Mouse (Mus musculus) hindbrain, embryonic 16.5 days (tissue): ENCODE measurements at regions not wholly inside any gene's neighbourhood (a gene's known extent, or its start where the extent isn't known, plus 50 kb on each side); places are given as distances from the start of the nearest gene placed in this dataset.

Experiments
- ATAC-seq: fragments of 200-750 bp; cut with Nextera tagmentation; 2 replicates; pipeline ENCODE4 v1.8.0; 2017; ENCODE audit warnings: moderate TSS enrichment, moderate library complexity
- H3K27ac ChIP-seq: fragments of 300-500 bp; sonication (generic); 2 replicates; pipeline ENCODE4 v1.5.1; 2014; ENCODE audit warnings: low read depth, mild to moderate bottlenecking, control low read depth, low read length, moderate library complexity
- H3K27me3 ChIP-seq: fragments of 300-500 bp; sonication (generic); replicated peaks from 2 replicates; pipeline ENCODE4 v1.6.1; 2014; ENCODE audit warnings: low read length; ENCODE audit not compliant: control insufficient read depth, insufficient read depth
- H3K36me3 ChIP-seq: fragments of 300-500 bp; sonication (generic); 2 replicates; pipeline ENCODE4 v1.6.1; 2014; ENCODE audit warnings: mild to moderate bottlenecking, low read length, moderate library complexity, mixed read lengths; ENCODE audit not compliant: control insufficient read depth, insufficient read depth
- H3K4me1 ChIP-seq: fragments of 300-500 bp; sonication (generic); 2 replicates; pipeline ENCODE4 v1.6.1; 2014; ENCODE audit warnings: low read depth, low read length; ENCODE audit not compliant: control insufficient read depth, insufficient read depth
- H3K4me2 ChIP-seq: fragments of 300-500 bp; sonication (generic); 2 replicates; pipeline ENCODE4 v1.6.1; 2014; ENCODE audit warnings: mild to moderate bottlenecking, low read length, control low read depth, moderate library complexity
- H3K4me3 ChIP-seq: fragments of 300-500 bp; sonication (generic); 2 replicates; pipeline ENCODE4 v1.5.1; 2014; ENCODE audit warnings: mild to moderate bottlenecking, low read length, control low read depth, moderate library complexity
- H3K9ac ChIP-seq: fragments of 300-500 bp; sonication (generic); 2 replicates; pipeline ENCODE4 v1.6.1; 2014; ENCODE audit warnings: low read depth, mild to moderate bottlenecking, control low read depth, low read length, moderate library complexity
- H3K9me3 ChIP-seq: fragments of 300-500 bp; sonication (generic); 2 replicates; pipeline ENCODE4 v1.6.1; 2014; ENCODE audit warnings: mild to moderate bottlenecking, low read length, moderate library complexity; ENCODE audit not compliant: control insufficient read depth
- WGBS: fragments of 180-500 bp; shearing (Covaris S2); extraction: QIAGEN DNeasy Blood & Tissue Kit; methylation state at CpG from one replicate; pipeline ENCODE4 v1.1.7; 2014; 5-methylcytosine and 5-hydroxymethylcytosine counted together

GRCm38 (mm10) chr13:46139251-46139650 is 134.3 kb upstream of the Stmnd1 start:
- no peak overlapping the region for H3K9ac ChIP-seq
- no peak overlapping the region for H3K27ac ChIP-seq
- H3K4me2 ChIP-seq = no peak overlapping the region
- no peaks in the 10 kb centered on the region for H3K27me3 ChIP-seq
- 78% methylated on average over 5 of the region's 5 CpGs for WGBS
- ATAC-seq = no peak
- no peaks in the 10 kb centered on the region for H3K9me3 ChIP-seq
- no peak overlapping the region for H3K4me3 ChIP-seq
- no peaks in the 10 kb centered on the region for H3K36me3 ChIP-seq
- no peaks in the 10 kb centered on the region for H3K4me1 ChIP-seq

GRCm38 (mm10) chr13:46135411-46135810 is 138.1 kb upstream of the Stmnd1 start:
- no peak for ATAC-seq
- 78% methylated on average over 8 of the region's 8 CpGs for WGBS
- H3K4me1 ChIP-seq = no peaks in the 10 kb centered on the region

GRCm38 (mm10) chr13:46129236-46129855 is 144.2 kb upstream of the Stmnd1 start:
- Histone ChIP-seq H3K4me3 (no peak overlapping the region), H3K9ac (no peak overlapping the region), H3K36me3 (no peaks in the 10 kb centered on the region), H3K27ac (no peak overlapping the region), H3K27me3 (no peaks in the 10 kb centered on the region), H3K4me2 (no peak overlapping the region), H3K4me1 (no peaks in the 10 kb centered on the region), H3K9me3 (no peaks in the 10 kb centered on the region)
- no peak for ATAC-seq
- WGBS = 92% methylated on average over 9 of the region's 9 CpGs

More at GRCm38 (mm10) chr13:46135411-46135810, 138.1 kb upstream of the Stmnd1 start:
- no peak overlapping the region for H3K4me3 ChIP-seq
- H3K36me3 ChIP-seq = no peaks in the 10 kb centered on the region
- no peaks in the 10 kb centered on the region for H3K9me3 ChIP-seq
- H3K27ac ChIP-seq = no peak overlapping the region
- H3K4me2 ChIP-seq = no peak overlapping the region
- no peaks in the 10 kb centered on the region for H3K27me3 ChIP-seq
- H3K9ac ChIP-seq = no peak overlapping the region

- Histone ChIP-seq H3K9me3 (no peaks in the 10 kb centered on the region), H3K4me2 (no peak overlapping the region), H3K27ac (no peak overlapping the region), H3K4me1 (no peaks in the 10 kb centered on the region), H3K4me3 (no peak overlapping the region), H3K9ac (no peak overlapping the region), H3K36me3 (no peaks in the 10 kb centered on the region), H3K27me3 (no peaks in the 10 kb centered on the region)
- 61% methylated on average over 3 of the region's 3 CpGs for WGBS
- ATAC-seq = no peak
Observed at GRCm38 (mm10) chr13:46123446-46123845, 150.1 kb upstream of the Stmnd1 start.

DNA sequence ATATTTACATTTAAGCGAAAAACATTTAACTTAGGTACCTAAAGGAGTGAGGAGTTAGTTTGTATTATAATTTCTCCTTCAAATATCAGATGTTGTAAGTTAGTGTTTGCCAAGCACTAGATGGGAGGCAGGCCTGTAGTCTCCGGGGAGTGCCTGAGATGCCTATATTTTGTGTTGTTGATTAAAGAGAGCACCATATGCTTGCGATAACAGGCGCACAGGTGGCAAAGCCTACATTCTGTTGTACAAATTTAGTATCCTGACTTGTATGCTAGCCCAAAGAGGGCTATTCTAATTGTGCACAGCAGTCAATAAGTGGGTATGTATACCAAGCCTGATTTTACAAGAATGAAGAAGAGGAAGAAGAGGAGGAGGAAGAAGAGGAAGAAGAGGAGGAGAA is 151.8 kb upstream of the Atxn1 start:
- no peak for ATAC-seq
- no peak overlapping the region for H3K4me2 ChIP-seq
- no peak overlapping the region for H3K4me3 ChIP-seq
- no peak overlapping the region for H3K9ac ChIP-seq
- no peaks in the 10 kb centered on the region for H3K4me1 ChIP-seq
- no peaks in the 10 kb centered on the region for H3K27me3 ChIP-seq
- H3K36me3 ChIP-seq = no peaks in the 10 kb centered on the region
- H3K9me3 ChIP-seq = no peaks in the 10 kb centered on the region
- WGBS = 87% methylated on average over 4 of the region's 4 CpGs
- no peak overlapping the region for H3K27ac ChIP-seq

DNA sequence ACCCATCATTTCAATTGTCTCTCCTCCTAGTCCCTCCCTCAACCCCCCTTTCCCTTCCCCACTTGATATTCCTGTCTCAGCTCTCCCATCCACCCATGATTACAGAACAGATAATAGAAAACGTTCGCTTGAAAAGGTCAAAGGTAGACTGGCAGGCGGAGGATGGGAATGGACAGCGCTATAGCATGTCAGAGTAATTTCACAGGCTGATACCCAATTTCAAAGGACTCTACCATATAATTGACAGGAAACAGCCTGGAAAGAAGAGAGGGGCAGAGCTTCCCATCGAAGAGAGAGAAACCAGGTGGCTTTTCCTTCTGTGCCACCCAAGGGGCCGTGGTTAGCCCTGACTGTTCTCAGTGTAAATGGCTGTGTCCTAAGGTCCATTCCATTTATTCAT is 140.2 kb upstream of the Atxn1 start:
- Histone ChIP-seq H3K36me3 (no peaks in the 10 kb centered on the region), H3K9ac (no peak overlapping the region), H3K4me1 (no peaks in the 10 kb centered on the region), H3K27me3 (no peaks in the 10 kb centered on the region), H3K4me2 (no peak overlapping the region), H3K27ac (no peak overlapping the region), H3K4me3 (no peak overlapping the region), H3K9me3 (no peaks in the 10 kb centered on the region)
- 34% methylated on average over 6 of the region's 6 CpGs for WGBS
- ATAC-seq = no peak

- 77% methylated on average over 7 of the region's 7 CpGs for WGBS
- Histone ChIP-seq H3K27ac (no peak overlapping the region), H3K4me2 (no peak overlapping the region), H3K9me3 (no peaks in the 10 kb centered on the region), H3K27me3 (no peaks in the 10 kb centered on the region), H3K9ac (no peak overlapping the region), H3K4me3 (no peak overlapping the region), H3K36me3 (no peaks in the 10 kb centered on the region), H3K4me1 (no peaks in the 10 kb centered on the region)
- ATAC-seq = no peak
Observed at GRCm38 (mm10) chr13:46098621-46099020, 133.8 kb upstream of the Atxn1 start.

DNA sequence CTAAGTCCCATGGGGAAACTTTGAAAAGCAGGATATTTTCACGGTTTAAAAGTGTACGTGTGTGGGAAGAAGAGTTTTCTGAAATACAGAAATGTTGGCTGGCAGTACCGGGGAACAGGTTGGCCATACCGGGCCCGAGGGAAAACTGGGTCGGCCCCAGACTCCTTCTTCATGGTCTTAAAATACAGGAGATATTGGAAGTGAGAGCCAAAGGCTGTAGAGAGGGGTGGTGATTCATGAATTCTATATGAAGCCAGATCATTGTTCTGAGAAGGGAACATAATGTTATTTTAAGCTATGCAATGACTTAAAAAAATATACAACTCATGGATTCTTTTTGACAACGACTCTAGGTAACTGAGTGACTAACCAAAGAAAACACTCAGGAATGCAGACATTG is 133.3 kb upstream of the Atxn1 start:
- Histone ChIP-seq H3K9me3 (no peaks in the 10 kb centered on the region), H3K27me3 (no peaks in the 10 kb centered on the region), H3K27ac (no peak overlapping the region), H3K4me2 (no peak overlapping the region), H3K4me3 (no peak overlapping the region), H3K36me3 (no peaks in the 10 kb centered on the region), H3K4me1 (no peaks in the 10 kb centered on the region), H3K9ac (no peak overlapping the region)
- 71% methylated on average over 7 of the region's 7 CpGs for WGBS
- no peak for ATAC-seq

GRCm38 (mm10) chr13:46096968-46097367 is 132.2 kb upstream of the Atxn1 start:
- ATAC-seq = no peak
- no peaks in the 10 kb centered on the region for H3K9me3 ChIP-seq
- H3K4me1 ChIP-seq = no peaks in the 10 kb centered on the region
- 8% methylated on average over 5 of the region's 5 CpGs for WGBS
- H3K36me3 ChIP-seq = no peaks in the 10 kb centered on the region
- H3K27me3 ChIP-seq = no peaks in the 10 kb centered on the region
- H3K27ac ChIP-seq = no peak overlapping the region
- no peak overlapping the region for H3K4me3 ChIP-seq
- H3K4me2 ChIP-seq = no peak overlapping the region
- H3K9ac ChIP-seq = no peak overlapping the region

DNA sequence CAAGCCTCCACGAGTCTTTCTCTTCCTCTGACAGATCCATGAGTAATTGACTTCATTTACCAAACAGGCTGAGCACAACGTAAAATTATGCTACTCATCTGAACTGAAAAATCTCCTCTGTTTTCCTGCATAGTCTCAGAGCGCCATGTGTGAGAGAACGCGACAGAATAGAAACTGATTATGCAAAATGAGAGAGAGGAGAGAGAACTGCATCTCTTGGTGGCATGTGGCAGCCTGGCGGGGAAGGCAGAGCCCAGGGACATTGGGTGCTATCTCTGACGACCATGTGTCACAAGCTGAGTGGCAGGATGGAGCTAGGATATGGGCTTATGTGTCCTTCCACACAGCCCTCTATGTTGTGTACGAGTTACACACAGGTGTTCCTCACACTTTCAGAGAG is 131.6 kb upstream of the Atxn1 start:
- ATAC-seq = no peak
- Histone ChIP-seq H3K4me2 (no peak overlapping the region), H3K9ac (no peak overlapping the region), H3K9me3 (no peaks in the 10 kb centered on the region), H3K4me1 (no peaks in the 10 kb centered on the region), H3K27ac (no peak overlapping the region), H3K27me3 (no peaks in the 10 kb centered on the region), H3K36me3 (no peaks in the 10 kb centered on the region), H3K4me3 (no peak overlapping the region)
- WGBS = 54% methylated on average over 8 of the region's 8 CpGs
